Mouse (Mus musculus) heart, adult 11 months (tissue): Measurements from ENCODE around the gene Gpbar1.
"Not testable (repeated sequence)": the region's sequence is repeated elsewhere in the genome, so short reads cannot be mapped to it uniquely, and the experiment has no call there.

Experiments used
- DNase-seq: peaks from one replicate; pipeline ENCODE4 v3.0.0; 2022

Gpbar1 gene

DNA sequence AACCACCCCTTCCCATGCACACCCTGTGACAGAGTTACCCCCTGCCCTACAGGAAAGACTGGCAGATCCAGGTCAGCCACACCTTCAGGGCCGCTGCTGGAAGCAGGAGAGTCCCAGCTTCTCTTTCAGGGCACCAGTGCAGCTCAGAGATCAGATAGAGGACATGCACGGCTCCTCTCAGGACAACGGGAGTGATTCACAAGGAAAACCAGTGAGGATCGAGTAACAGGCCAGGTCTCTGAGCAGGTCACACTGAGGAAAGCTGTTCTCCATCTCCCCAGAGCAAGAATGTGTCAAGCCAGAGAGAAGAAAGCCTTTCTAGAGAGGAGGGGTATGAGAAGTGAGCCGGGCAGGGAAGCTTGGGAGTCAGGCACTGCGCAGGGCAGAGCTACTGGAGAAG lies 18.1 kb downstream of the Gpbar1 start:
- DNase-seq, result no peak

DNA sequence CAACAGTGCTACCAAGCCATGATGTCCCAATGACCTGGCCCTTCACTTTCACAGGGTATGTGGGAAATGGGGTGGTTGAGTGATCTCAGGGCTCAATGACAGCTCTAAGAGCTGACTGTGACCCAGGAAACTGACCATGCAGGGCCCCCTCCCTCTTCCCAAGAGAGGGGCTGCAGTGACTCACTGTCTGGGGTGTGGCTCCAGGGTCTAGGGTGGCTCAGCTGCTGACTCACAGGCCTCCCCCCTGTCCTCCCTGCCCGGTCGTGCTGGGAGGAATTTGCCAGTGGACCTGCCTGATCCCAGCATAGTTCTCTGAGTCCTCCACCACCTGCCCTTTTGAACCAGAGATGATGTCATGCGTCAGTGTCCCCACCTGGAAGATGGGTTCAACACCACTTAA lies 18.9 kb downstream of the Gpbar1 start:
- peak; percentile 98 for DNase-seq

DNA sequence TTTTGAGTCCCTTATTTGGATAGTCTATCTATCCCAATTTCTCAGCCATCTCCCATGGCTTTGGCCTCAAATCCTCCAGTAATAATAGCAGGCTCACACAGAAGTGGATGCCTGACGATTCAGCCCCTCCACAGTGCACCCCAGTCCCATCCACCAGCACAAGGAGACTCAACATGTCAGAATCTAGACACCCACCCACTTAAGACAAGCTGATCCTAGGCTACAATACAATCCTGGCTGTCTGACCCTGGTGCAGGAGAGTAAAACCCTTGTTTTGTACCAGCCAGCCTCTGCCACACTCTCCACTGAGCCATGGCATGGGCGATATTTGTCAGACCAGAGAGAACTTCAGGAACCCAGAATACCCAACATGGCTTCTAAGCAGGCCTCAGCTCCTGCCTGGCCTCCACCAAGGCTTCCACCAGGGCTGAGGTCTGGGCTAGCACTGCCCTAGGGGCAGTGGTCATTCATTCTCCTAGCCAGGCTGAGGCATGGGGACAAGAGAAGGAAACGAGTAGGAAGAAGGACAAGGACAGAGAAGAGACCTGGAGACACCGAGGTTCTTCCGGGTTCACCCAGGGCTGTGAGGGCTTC lies 19.9 kb downstream of the Gpbar1 start:
- peak; percentile 91 for DNase-seq

DNA sequence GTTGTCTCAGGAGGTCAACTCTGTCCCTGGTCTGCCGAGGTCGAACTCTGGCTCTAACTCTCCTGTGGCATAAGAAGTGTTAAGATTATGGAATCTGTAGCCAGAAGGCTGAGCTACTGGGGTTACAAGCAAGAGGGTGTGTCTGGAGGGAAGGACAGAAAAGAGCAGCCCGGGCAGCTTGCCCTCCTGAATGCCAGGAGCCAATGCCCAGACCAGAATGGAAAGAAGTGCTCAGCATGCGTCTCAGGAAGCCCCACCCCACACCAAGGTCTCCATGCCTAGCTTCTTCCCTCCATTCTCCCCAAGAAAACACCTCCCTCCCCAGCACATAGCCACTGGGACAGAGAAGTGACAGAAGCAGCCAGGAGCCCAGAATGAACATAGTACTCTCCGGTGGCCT lies 20.6 kb downstream of the Gpbar1 start:
- DNase-seq, result peak; percentile 96

DNA sequence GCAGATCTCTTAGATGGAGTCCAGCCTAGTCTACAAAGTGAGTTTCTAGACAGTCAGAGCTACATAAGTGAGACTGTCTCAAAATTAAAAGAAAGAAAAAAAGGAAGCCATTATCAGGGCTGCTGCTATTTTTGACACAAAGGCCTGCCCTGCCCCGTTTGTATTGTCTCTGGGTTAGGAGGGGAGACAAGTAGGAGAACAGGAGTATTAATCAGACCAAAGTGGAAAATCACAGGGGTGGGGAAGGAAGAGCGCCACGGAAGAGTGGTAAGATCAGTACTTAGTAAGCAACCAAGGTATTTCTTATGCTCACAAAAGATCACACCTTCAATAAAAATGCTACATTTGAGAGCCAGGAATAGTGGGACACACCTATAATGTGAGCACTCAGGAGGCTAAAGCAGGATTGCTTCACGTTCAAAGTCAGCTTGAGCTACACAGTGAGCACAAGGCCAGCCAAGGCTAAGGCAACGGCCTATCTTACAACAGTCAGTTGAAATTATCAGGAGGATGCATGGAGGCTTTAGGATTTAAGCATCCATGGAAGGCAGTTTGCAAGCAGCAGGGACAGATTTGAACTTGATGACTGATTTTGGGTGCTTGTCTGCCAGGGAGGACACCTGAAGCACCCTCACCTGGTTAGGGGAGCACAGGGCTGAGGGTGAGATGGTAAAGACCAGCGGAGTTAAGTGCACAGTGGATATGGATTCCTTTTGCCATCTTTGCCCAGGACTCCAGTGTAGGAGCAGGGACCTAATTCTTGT lies 22.2 kb downstream of the Gpbar1 start:
- peak; percentile 95 for DNase-seq

DNA sequence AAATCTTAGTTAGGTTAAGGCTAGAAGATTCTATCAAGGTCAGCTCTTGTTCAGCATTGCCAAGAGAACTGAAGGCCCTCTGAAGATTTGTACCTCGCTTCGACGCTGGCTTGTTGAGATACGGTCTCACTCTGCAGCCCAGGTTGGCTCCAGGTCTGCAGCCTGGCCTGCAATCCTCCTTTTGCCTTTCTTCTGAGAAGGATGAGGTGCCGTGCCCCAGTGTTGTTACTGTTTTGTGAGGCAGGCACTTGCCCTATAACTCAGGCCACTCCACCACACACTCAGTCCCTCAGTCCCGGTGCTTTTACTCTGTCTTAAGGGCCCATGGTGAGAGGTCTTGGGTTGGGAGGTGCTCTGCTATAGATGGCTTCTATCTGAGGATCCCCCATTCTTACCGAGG lies 23.9 kb downstream of the Gpbar1 start:
- DNase-seq, result peak; percentile 90

DNA sequence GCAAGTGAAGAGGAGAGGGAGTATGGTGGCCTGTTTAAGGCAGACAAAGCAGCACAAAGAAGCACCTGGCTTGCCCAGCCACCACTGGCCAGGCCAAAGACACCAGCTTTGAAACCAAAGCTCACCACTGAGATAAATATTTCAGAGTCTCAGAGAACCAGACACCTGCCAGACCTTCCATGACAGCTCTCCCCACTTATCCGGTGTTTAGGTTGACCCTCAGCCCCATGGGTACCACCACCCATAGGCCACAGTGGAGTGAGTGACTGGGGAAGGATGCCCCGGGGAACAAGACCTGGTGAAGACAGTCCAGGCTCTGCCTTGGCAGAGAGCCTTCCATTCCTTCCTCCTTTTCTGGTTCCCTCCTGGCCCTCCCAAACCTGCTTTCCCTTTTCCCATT lies 24.5 kb downstream of the Gpbar1 start:
- peak; percentile 94 for DNase-seq

DNA sequence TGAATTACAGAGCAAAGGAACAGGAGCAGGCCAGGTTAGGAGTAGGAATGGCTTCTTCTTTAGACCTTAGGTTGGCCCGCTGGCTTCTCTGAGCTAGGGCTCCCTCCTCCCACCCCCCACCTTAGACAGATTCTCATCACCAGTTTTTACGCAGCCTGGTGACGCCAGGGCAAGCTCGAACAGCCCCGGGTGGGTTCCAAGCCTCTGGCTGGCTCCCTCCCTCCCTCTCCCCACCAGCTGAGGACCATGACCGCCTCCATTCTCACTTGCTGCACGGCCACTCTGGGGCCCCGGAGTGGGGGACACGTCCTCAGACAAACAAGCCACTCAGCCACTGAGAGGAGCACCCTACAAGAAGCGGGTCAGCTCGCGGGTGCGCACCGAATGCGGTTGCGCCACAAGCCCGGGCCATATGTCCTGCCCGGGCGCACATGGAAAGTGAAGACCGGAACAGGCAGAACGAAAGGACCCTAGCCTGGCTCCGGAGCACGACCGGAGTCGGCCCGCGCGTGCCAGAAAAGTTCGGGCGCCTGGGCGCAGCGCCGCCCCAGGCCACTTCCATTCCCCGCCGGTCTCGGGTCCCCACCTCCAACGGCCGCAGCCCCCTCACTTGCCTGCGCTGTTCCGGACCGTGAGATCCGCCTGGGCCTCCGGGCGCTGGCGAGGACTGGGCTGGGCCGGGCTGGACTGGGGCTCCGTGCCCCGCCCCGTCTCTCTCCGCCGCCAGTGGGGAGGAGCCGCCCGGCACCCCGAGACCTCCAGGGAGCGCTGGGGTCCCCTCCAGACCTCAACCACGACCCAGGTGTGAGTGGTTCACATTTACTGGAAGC lies 25.4 kb downstream of the Gpbar1 start:
- peak; percentile 99 for DNase-seq

DNA sequence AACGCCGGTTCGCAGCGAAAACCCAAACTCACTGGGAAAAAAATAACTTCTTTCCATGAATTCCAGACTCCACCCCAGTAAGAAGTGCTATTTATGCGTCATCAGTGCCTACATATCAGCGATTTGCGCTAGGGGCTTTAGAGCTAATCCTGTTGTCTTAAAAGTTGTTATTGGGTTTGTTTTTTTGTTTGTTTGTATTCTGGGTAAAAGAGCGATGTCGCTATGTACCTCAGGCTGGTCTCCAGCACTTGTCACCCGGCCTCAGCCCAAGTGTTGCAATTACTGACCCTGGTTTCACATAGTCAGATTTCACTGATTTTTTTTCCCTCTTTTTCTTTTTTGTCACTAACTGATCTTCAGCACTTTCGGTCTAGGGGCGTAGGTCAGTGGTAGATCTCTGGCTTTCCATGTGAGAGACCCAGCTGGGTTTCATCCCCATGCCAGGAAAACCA lies 26.0 kb downstream of the Gpbar1 start:
- DNase-seq, result no peak

DNA sequence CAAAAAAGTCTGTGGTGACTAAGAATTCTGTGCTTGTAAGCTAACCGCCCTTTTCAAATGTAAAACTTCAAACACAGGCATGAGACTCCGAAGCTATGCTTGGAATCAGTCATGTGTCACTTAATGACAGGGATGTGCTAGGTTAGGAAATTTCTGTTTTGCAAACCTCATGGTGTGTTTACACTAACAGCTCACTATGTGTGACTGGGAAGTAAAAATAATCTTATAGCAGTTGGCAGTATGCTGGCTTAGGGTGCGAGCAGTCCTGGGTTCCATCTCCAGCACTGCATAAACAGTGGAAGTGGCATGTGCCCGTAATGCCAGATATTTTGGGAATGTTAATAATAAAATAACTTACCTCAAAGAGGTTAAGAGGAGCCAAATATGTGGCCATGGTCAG lies 26.6 kb downstream of the Gpbar1 start:
- no peak for DNase-seq

DNA sequence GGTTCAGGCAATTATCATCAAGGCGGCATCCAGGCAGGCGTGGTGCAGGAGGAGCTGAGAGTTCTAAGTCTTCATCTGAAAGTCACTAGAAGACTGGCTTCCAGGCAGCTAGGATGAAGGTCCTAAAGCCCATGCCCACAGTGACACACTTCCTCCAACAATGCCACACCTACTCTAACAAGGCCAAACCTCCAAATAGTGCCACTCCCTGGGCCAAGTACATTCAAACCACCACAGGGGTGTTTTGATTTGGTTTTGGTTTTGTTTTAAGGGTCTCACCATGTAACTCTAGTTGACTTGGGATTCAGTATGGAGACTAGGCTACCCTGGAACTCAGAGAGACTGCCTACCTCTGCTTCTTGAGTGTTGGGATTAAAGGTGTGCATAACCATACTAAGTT lies 27.2 kb downstream of the Gpbar1 start, which contains the start of gene Tmbim1:
TSS of gene Tmbim1 (minus strand) at position 101 of the 400 bp plus-strand sequence.
- peak; percentile 89 for DNase-seq

DNA sequence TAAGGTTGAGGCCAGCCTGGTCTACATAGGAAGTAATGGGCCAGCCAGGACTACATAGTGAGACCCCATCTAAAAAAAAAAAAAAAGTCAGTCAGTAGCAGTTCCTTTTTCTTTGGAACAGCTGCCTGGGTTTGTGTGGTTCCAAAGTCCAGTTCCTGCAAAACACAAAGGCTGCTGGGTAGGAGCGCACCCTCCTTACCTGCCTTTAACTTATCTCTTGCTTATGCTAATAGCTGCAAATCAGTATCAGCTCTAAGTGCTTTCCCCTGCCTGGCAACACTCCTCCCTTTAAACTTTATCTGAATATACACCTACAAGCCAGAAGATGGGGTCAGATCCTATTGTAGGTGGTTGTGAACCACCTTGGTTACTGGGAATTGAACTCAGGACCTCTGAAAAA lies 28.8 kb downstream of the Gpbar1 start:
- no peak for DNase-seq

DNA sequence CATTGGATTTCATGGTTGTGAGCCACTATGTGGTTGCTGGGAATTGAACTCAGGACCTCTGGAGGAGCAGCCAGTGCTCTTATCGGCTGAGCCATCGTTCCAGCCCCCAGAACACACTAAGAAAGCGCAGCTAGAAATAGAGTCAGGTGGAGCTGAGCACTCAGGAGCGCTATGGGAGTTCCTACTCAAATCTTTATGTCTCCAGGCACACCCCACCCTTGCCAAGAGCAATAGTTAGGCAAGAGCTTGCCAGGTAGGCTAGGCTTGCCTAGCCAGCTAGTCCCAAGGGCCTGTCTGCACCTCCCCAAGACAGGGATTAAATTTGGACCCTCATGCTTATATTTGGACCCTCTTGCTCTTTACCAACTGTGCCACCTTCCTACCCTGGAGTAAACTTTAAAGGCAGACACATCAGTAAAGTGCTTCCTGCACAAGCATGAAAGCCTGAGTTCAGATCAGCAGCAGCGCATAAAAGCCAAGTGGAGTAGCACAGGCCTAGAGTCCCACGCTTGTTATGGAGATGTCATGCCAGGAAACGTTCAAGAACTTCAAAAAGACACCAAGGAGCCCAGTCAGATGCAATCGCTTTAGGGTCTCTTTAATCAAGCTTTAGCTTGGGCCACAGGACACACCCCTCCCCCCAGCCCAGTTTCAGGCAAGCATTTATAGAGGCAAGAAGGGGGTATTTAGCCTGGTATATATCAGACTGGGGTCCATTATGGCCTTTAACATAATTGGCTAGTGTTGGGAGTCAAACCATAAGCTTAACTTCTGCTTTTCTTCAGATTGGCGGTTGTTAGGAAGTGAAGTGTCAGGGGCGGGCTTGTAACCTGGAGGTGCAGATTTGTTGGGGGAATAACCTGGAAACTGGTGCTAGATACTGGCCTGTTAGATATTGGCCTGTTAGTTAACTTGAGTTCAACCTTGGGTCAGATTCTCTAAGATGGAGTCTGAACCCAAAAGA lies 29.9 kb downstream of the Gpbar1 start:
- peak; percentile 89 for DNase-seq

DNA sequence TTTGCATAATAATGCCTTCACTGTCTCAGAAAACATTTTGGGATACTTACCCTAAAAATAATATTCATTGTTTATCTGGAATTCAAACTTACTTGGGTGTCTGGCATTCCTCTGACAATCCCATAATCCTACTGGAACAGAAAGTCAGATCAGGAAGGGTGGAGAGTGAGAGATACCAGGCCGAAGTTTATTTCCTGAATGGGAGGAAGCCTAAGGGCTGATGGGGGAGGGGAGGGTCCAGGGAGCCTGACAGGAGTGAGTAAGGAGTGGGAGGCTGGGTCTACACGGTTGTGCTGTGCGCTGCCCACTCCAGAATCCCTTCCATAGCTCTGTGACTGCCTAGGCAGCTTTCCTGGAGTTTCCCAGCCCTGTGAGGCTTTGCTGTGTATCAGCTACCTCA lies 31.4 kb downstream of the Gpbar1 start:
- DNase-seq, result peak; percentile 92

DNA sequence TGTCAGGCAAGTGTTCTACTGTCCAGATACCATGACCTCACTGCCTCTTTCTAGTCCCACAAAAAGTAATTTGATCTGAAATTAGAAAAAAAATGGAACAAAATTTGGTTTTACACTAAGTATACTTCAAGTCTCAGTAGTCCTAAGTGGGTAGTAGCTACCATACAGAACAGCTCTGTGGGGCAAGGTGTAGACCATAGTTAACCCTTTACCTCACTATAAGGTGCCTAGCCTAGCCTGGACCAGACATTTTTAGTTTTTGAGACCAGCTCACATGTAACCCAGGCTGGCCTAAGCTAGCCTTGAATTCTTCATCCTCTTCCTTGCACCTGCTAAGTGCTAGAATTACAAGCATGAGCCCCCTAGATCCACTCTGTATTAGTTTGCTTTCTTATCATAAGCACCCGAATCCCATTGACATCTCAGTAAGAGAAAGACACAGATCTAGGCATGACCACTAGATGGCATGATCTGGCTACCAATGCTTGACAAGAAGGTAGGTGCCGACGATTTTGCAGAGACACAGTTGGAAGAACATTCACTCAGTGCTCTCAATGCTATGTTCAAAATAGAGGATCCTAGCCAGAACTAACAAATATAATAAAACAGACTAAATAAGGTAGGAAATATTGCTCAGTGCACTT lies 34.8 kb downstream of the Gpbar1 start:
- peak; percentile 95 for DNase-seq

DNA sequence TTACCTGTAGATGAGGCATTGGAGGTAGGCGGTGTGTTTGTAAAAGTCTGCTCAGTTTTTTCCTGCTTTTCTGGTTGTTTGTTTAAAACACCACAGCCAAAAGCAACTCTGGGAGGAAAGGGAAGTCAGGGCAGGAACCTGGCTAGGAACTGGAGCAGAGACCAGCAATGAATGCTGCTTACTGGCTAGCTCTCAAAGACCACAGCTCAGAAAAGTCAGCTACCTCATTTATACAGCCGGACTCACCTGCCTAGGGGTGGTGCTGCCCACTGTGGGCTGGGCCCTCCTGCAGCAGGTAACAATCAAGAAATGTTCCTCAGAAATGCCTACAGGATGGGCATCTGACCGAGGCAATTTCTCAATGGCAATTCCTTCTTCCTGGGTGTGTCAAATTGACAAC lies 36.4 kb downstream of the Gpbar1 start:
- peak; percentile 90 for DNase-seq

DNA sequence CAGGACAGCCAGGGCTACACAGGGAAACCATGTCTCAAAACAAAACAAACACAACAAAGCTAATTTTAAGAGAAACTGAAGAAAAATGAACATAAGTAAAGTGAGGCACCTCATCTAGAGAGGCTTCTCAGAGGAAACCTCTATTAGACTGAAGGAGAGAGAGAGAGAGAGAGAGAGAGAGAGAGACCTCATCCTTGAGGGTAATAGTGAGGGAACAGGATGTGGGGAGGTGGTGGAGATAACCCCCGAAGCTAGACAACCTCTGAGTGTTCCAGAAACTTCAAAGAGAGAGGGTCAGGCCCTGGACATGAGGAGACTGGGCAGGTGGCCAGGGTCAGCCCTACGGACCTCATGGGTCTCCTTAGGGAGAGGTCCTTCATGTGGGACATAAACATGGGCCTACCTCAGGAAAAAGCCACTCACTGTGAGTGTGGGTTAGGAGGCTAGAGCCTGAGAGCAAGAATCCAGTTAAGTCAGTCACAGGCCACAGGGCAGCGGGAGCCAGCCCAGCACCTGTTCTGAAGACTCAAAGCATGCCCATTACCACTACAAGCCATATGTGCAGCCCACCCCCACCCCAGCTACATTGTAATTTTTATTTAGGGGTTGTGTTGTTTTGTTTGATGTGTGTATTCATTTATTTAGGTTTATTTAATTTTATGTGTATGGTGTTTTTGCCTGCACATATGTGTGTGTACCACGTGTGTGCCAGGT lies 37.9 kb downstream of the Gpbar1 start:
- DNase-seq, result peak; percentile 88

DNA sequence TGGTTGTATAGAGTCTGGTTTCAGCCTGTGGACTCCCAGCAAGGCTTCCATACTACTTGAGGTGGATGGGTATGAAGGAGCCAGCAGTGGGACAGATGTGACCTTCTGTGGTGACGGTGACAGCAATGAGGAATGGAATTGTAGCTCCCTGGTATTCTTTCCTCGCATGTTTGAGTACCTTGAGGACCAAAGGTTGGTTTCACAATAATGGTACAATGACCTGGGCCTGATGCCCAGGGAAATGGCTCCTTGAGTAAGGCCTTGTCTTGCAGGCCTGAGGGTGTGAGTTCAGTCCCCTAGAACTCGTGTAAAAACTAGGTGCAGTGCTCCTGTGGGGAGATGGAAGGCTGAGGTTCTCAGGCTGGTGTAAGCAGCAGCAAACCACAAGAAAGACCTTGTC lies 40.4 kb downstream of the Gpbar1 start:
- no peak for DNase-seq

DNA sequence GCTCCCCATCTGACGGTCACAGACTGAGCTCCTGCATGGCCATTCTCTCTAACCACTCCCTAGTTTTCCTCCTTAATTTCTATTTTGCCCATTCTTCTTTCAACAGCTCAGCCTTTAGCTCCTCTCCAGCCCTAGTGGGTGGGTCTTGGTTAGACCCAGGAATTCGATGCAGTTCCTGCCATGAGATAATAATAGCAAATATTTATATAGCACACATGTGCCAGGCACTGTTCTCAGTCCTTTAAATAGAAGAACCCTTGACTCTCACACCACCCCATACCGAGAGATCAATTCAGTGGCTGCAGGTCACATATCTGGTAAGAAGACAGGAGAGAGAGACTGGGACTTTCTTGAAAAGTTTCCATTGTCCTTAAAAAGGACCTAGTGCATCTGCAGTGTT lies 43.0 kb downstream of the Gpbar1 start:
- no peak for DNase-seq

DNA sequence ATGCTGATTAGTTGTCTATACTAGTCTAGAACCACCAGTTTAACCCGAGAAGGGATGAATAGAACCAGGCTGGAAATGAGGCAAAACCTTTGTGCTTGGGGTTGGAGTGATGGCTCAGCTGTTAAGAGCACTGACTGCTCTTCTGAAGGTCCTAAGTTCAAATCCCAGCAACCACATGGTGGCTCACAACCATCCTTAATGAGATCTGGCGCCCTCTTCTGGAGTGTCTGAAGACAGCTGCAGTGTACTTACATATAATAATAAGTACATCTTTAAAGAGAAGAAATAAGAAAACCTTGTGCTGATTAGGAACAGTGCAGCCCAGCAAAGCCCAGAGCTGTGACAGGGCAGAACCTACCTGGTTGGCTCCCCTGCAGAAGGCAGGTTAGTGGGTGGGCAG lies 48.6 kb downstream of the Gpbar1 start:
- DNase-seq, result not testable (repeated sequence)
